Mouse (Mus musculus): Measurements from ENCODE around the gene Wdr24.

DNA sequence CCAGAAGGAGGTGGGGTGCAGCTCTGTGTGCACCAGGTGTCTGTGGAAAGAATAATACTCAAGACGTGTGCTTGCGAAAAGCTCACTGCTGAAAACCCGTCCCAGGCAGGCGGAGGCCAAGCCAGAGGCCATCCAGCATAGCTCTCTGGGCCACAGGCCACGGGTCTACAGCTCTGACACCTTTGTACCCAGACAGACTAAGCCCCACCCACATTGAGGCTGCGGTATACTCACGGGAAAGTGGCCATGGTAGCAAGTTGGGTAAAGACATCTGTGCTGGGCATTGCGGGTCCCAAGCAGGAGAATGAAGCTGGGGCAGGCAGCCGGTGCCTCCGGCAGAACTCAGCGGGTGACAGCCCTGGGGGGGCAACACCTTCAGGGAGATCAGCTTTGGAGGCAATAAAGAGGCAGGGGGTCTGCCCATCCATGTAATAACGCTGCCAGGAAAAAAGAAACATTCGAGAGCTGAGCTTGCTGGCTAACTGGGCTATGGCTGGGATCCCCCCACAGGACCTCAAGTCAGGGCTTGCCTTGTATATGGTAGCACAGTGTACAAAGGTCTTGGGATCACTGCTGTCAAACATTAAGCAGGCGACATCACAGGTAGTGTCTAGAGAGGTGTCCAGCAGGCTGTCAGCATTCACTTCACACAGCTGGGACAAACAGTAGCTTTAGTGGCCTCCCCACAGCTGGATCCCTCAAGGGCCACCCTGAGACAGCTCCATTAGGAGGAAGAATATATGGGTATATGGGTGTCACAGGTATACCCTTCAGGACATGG, 16.2 kb downstream of the Wdr24 start:
- TF ChIP-seq CTCF (IDR thresholded peaks at IDR 0.05; ENCODE audit: extremely low read depth, insufficient read depth, insufficient read length, insufficient replicate concordance): no peak
- TF ChIP-seq POLR2A (IDR thresholded peaks at IDR 0.05; ENCODE audit: low read depth, low read length): no peak
